Mouse (Mus musculus) urinary bladder, postnatal 25 days (tissue): Measurements from ENCODE around the gene Rxfp4.
A peak's percentile ranks its signal among the peaks of the same experiment; 100 is the strongest.
"Not testable (repeated sequence)": the region's sequence is repeated elsewhere in the genome, so short reads cannot be mapped to it uniquely, and the experiment has no call there.

Experiments used
- DNase-seq: peaks from one replicate; pipeline ENCODE4 v3.0.0; 2022; ENCODE audit warnings: low spot score

Gene Rxfp4

DNA sequence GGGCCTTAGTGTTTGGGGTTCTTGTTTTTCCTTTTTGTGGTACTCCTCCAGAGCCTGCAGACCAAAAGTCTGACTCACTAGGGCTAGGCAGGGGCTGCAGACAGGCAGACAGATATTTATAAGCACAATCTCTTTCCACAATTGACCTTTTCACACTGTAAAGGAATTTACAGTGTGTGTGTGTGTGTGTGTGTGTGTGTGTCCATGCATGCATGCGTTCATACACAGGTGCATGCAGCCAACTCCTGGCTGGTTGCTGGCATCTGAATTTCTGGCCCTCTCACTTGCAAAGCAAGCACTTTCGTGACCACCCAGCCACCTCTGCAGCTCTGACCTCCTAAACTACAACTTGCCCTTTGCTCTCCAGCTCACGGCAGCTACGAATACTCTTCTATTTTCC lies 43.9 kb downstream of the Rxfp4 start:
- no peak for DNase-seq

DNA sequence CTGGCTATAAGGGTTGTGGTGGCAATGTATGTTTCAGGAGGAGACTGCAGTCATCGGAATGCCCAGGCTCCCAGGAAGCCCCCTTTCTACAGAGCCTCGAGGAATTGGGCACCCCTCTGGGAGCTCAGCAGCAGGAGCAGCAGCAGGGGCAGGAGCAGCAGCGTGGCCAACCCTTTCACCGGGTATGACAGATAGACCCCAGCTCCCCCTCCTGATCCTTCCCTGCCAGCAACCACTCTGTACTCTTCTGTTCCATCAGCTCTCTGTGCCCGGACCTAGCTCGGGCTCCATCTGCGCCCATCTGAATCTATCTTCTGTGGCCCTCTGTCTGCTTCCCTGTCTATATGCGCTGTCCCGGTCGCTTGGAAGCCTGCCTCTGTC lies 45.2 kb downstream of the Rxfp4 start:
- no peak for DNase-seq

DNA sequence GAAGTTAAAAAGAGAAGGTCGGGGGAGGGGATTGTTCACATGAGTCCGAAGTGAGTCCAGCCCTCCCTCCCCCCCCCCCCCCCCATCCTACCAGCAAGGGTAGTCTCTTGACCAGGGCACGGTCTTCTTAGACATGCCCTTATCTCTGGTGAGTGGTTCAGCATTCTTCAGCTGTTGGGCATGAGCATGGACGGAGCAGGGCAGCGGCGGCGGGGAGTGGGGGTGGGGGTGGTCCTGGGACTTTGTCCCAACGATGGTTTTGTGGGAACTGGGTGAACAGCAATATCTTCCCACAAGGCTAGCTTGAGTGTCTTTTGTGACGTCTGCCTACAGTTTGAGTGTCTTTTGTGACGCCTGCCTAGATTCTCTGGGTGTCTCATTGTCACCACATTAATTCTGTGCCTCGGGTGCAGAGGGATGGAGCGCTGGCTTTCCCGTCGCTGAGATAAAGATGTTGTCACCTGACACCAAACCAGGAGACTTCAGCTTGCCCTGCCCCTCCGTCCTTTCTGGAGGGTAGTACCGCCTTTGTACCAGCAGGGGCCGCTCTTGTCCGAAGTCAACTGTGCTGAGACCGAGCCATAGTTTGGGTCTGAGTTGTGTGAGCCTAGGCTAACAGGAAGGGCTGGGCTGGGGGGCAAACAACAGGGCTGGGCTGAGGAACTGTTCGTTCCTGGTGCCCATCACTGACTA lies 45.7 kb downstream of the Rxfp4 start:
- peak; percentile 83 for DNase-seq

DNA sequence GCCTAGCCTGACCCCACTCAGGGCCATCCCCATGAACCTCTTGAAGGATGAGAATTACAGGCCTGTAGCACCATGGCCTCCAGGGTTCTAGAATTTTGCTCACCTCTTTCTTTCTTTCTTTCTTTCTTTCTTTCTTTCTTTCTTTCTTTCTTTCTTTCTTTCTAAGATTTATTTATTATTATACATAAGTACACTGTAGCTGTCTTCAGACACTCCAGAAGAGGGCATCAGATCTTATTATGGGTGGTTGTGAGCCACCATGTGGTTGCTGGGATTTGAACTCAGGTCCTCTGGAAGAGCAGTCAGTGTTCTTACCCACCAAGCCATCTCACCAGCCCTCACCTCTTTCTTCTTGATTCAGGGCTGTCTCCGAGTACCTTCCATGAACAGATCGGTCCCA lies 47.3 kb downstream of the Rxfp4 start, which contains the start of gene Arhgef2:
Gene Arhgef2, plus strand, starts transcription at position 301 of the 400 bp plus-strand sequence.
- not testable (repeated sequence) for DNase-seq

DNA sequence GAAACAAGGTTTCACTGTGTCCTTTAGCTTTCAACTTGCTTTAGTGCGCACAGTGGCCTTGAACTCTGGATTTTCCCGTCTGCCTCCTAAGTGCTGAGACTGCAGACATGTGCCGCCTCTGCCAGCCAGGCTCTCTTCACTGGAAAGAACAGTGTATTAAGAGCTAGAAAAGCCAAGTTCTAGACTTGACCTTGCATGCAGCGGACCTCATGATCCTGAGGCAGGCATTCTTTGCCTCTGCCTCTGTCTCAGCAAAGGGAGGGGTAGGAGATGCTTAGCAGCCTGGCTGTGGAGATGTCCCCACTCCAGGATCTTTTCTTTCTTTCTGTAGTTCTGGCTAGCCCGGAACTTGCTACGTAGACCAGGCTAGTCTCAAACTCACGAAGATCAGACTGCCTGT lies 48.1 kb downstream of the Rxfp4 start:
- no peak for DNase-seq

DNA sequence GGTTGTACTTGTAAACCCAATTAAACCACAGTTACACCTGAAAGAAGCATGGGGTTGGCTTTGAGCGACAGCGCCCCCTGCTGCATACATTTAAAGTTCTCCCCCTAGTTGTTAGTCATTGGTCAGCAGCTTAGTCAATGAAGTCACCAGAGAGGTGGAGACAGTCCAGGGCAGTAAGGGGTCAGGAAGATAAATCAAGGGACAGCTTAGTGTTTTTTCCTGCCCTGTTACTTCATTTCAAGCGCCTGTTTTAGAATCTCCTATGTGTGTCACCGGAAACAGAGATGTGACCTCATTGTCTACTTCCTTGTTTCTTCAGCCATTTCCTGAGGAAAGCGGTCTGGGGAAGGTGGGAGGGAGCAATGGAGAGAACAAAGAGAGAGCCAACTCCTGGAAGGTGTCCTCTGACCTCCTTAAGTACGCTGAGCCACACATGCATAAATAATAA lies 49.2 kb downstream of the Rxfp4 start:
- peak; percentile 77 for DNase-seq

DNA sequence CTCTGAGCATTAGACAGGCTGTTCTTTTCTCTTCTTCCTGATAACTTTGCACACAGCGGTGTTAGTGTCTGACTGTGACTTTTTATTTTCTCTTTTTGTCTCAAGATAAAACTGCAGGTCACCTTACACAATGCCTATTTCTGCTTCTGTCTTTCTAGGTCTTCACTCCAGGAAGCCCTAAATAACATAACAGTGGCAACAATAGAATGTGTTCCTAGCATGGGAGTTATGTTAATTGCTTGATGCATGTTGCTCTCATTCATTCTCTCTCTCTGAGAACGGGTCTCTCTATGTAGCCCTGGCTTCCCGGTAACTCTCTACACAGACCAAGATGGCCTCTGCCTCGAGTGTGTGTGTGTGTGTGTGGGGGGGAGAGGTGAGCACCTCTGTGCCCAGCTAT lies 50.5 kb downstream of the Rxfp4 start:
- no peak for DNase-seq
